Mouse (Mus musculus): ENCODE measurements around the gene Nell1.

- TF ChIP-seq POLR2A (IDR thresholded peaks at IDR 0.05; ENCODE audit: borderline replicate concordance, extremely low read depth, low read depth, low read length) (no peak), CTCF (IDR thresholded peaks at IDR 0.05; ENCODE audit: insufficient read depth, low read length) (no peak)
Observed at GRCm38 (mm10) chr7:49957142-49957541, 17.5 kb upstream of the Nell1 start.

Measured in lung, adult 2 months (tissue).